Mouse (Mus musculus) E14TG2a.4 (cell line): ENCODE data around the gene Sptan1.

Experiments
- CTCF ChIP-seq: conservative IDR thresholded peaks from 2 replicates; pipeline ENCODE4 v1.5.1; 2014; ENCODE audit warnings: low read length
- POU5F1 ChIP-seq: IDR thresholded peaks from 2 replicates; pipeline ENCODE4 v1.6.1; 2014; ENCODE audit warnings: low read length, borderline replicate concordance

DNA sequence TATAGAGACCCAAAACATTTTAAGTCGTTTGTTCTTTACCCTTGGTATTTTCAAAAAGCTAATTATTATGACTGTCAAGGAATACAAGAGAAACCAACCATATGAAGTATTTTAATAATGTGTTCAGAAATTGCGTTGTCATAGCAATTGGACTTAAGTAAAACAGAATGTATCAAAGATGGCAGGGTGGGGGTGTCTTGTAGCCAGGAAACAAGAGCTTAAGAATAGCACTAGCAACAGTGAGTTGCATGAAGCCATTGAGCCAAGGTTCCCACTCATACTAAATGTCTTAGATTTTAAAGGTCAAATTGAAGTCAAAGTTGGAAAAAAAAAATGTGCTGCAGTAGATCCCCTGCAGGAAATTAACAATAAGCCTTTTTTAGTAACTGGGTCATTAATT, 1.5 kb downstream of the Sptan1 start:
- no peak for TF ChIP-seq CTCF
- no peak for TF ChIP-seq POU5F1
